Mouse (Mus musculus) ES-E14 (cell line): ENCODE data around the gene F13a1.

ENCODE experiments used
- CHD2 ChIP-seq: IDR thresholded peaks from 2 replicates; pipeline ENCODE4 v1.6.1; 2014; ENCODE audit warnings: mild to moderate bottlenecking, low read depth, low read length, inconsistent platforms
- MAFK ChIP-seq: IDR thresholded peaks from 2 replicates; pipeline ENCODE4 v1.6.1; 2014; ENCODE audit warnings: mild to moderate bottlenecking, low read depth, low read length, inconsistent platforms; ENCODE audit not compliant: insufficient read depth
- ZC3H11A ChIP-seq: IDR thresholded peaks from 2 replicates; pipeline ENCODE4 v1.6.1; 2012; ENCODE audit warnings: low read depth, mild to moderate bottlenecking, inconsistent platforms, low read length, borderline replicate concordance
- ZNF384 ChIP-seq: IDR thresholded peaks from 2 replicates; pipeline ENCODE4 v1.6.1; 2012; ENCODE audit warnings: low read depth, low read length, inconsistent platforms

GRCm38 (mm10) chr13:36893762-36894161, 156.3 kb downstream of the F13a1 start:
- TF ChIP-seq ZC3H11A (no peak), ZNF384 (no peak), CHD2 (no peak), MAFK (no peak)
